Mouse (Mus musculus): ENCODE data around the gene Zbtb34.

The Zbtb34 gene

GRCm38 (mm10) chr2:33453476-33453875 is 22.4 kb upstream of the Zbtb34 start:
- ChIA-PET POLR2A (interaction anchor here in 2 of 4 experiments (0.9 to 8.4 kb wide), 11 partner anchors 8 to 44 kb away, joined by 3 to 78 read pairs (median 5); partner anchors contain the start of gene Zbtb43 (in 1 of the 2)), CTCF (interaction anchor here in 3 of 4 experiments (0.9 to 1.5 kb wide), 3 partner anchors 13 to 105 kb away, joined by 3 read pairs; no protein-coding TSS in a partner anchor)

GRCm38 (mm10) chr2:33452721-33453120 is 21.6 kb upstream of the Zbtb34 start:
- CTCF ChIA-PET = interaction anchor here in 3 of 4 experiments (0.9 to 1.5 kb wide), 4 partner anchors 12 to 105 kb away, joined by 3 to 4 read pairs (median 3); partner anchors contain the start of gene Zbtb34 (in 1 of the 3)
- POLR2A ChIA-PET = interaction anchor here in 3 of 4 experiments (0.9 to 8.4 kb wide), 15 partner anchors 9 to 44 kb away, joined by 3 to 78 read pairs (median 9); partner anchors contain the start of gene Zbtb43 (in 1 of the 3)

- POLR2A ChIA-PET = interaction anchor here (0.5 to 8.4 kb wide), 19 partner anchors 9 to 26 kb away, joined by 3 to 78 read pairs (median 8); partner anchors contain the start of gene Zbtb43 (in 2 of the 4)
These were observed 21.0 kb upstream of the Zbtb34 start for GRCm38 (mm10) chr2:33452140-33452539.

GRCm38 (mm10) chr2:33451038-33451978 is 20.2 kb upstream of the Zbtb34 start:
- CTCF ChIA-PET = interaction anchor here in 3 of 4 experiments (0.9 to 1.3 kb wide), 3 partner anchors 20 to 522 kb away, joined by 3 to 5 read pairs (median 4); partner anchors contain the start of gene Zbtb34 (in 1 of the 3)
- POLR2A ChIA-PET = interaction anchor here (0.5 to 8.4 kb wide), 27 partner anchors 8 to 490 kb away, joined by 3 to 78 read pairs (median 6); partner anchors contain the start of genes Zbtb43 (in 2 of the 4), Lrsam1 (in 1 of the 4), Ralgps1 (in 1 of the 4) and Rpl12 (in 1 of the 4)

More at GRCm38 (mm10) chr2:33452140-33452539, 21.0 kb upstream of the Zbtb34 start:
- CTCF ChIA-PET = interaction anchor here in 3 of 4 experiments (0.9 to 1.5 kb wide), 4 partner anchors 21 to 521 kb away, joined by 3 to 5 read pairs (median 4); partner anchors contain the start of gene Zbtb34 (in 1 of the 3)

GRCm38 (mm10) chr2:33449119-33449873 is 18.2 kb upstream of the Zbtb34 start:
- POLR2A ChIA-PET = interaction anchor here (0.6 to 4.1 kb wide), 20 partner anchors 9 to 1817 kb away, joined by 3 to 37 read pairs (median 4); partner anchors contain the start of gene Zbtb43 (in 1 of the 4)

GRCm38 (mm10) chr2:33446796-33447195 is 15.7 kb upstream of the Zbtb34 start:
- ChIA-PET POLR2A (interaction anchor here in 3 of 4 experiments (0.6 to 4.0 kb wide), 22 partner anchors 7 to 861 kb away, joined by 3 to 30 read pairs (median 4); partner anchors contain the start of gene Zbtb43 (in 3 of the 3)), CTCF (interaction anchor here (0.5 to 1.7 kb wide), 6 partner anchors 10 to 589 kb away, joined by 3 to 11 read pairs (median 3); no protein-coding TSS in a partner anchor)

More at GRCm38 (mm10) chr2:33449119-33449873, 18.2 kb upstream of the Zbtb34 start:
- CTCF ChIA-PET = interaction anchor here in 3 of 4 experiments (0.6 to 1.3 kb wide), 3 partner anchors 9 to 29 kb away, joined by 4 to 5 read pairs (median 4); no protein-coding TSS in a partner anchor

- ChIA-PET POLR2A (interaction anchor here in 3 of 4 experiments (1.0 to 3.4 kb wide), 14 partner anchors 9 to 482 kb away, joined by 3 to 19 read pairs (median 4); no protein-coding TSS in a partner anchor), CTCF (interaction anchor here in 2 of 4 experiments (0.6 to 1.7 kb wide), 2 partner anchors 9 to 31 kb away, joined by 3 read pairs; no protein-coding TSS in a partner anchor)
These were observed 14.6 kb upstream of the Zbtb34 start for GRCm38 (mm10) chr2:33445741-33446140.

GRCm38 (mm10) chr2:33444862-33445261 is 13.7 kb upstream of the Zbtb34 start:
- ChIA-PET CTCF (interaction anchor here in 2 of 4 experiments (0.7 to 1.7 kb wide), 2 partner anchors 9 to 149 kb away, joined by 3 to 4 read pairs; no protein-coding TSS in a partner anchor), POLR2A (interaction anchor here in 2 of 4 experiments (0.5 to 3.4 kb wide), 11 partner anchors 8 to 502 kb away, joined by 3 to 19 read pairs (median 6); no protein-coding TSS in a partner anchor)

- POLR2A ChIA-PET = interaction anchor here in 3 of 4 experiments (0.6 to 3.4 kb wide), 13 partner anchors 8 to 502 kb away, joined by 3 to 19 read pairs (median 6); no protein-coding TSS in a partner anchor
- CTCF ChIA-PET = interaction anchor here in 1 of 4 experiments (0.6 to 0.7 kb wide), 2 partner anchors 150 to 409 kb away, joined by 3 to 4 read pairs; no protein-coding TSS in a partner anchor
These were observed 13.2 kb upstream of the Zbtb34 start for GRCm38 (mm10) chr2:33444358-33444757.

- ChIA-PET POLR2A (interaction anchor here in 3 of 4 experiments (0.6 to 3.3 kb wide), 14 partner anchors 10 to 384 kb away, joined by 3 to 19 read pairs (median 3); no protein-coding TSS in a partner anchor), CTCF (interaction anchor here in 2 of 4 experiments (1.0 to 1.1 kb wide), 2 partner anchors 40 to 44 kb away, joined by 3 read pairs; no protein-coding TSS in a partner anchor)
These were observed 11.6 kb upstream of the Zbtb34 start for GRCm38 (mm10) chr2:33442701-33443100.

GRCm38 (mm10) chr2:33440893-33441292 is 9.8 kb upstream of the Zbtb34 start:
- ChIA-PET POLR2A (interaction anchor here (0.7 to 5.2 kb wide), 38 partner anchors 8 to 480 kb away, joined by 3 to 78 read pairs (median 8); partner anchors contain the start of genes Zbtb43 (in 3 of the 4), Lrsam1 (in 2 of the 4), Rpl12 (in 2 of the 4) and Garnl3 (in 1 of the 4)), CTCF (interaction anchor here (0.6 to 2.7 kb wide), 13 partner anchors 8 to 571 kb away, joined by 3 to 9 read pairs (median 3); partner anchors contain the start of genes Zbtb34 (in 2 of the 4) and Ralgps1 (in 1 of the 4))

GRCm38 (mm10) chr2:33439980-33440670 is 9.0 kb upstream of the Zbtb34 start:
- CTCF ChIA-PET = interaction anchor here (0.6 to 2.7 kb wide), 17 partner anchors 8 to 570 kb away, joined by 3 to 9 read pairs (median 3); partner anchors contain the start of genes Zbtb34 (in 2 of the 4) and Ralgps1 (in 1 of the 4)
- POLR2A ChIA-PET = interaction anchor here (0.6 to 5.2 kb wide), 53 partner anchors 8 to 897 kb away, joined by 3 to 78 read pairs (median 5); partner anchors contain the start of genes Zbtb43 (in 3 of the 4), Lrsam1 (in 2 of the 4), Rpl12 (in 2 of the 4) and Garnl3 (in 1 of the 4)

- POLR2A ChIA-PET = interaction anchor here (0.6 to 5.2 kb wide), 46 partner anchors 10 to 1077 kb away, joined by 3 to 78 read pairs (median 5); partner anchors contain the start of genes Zbtb43 (in 2 of the 4), Garnl3 (in 1 of the 4), Lrsam1 (in 1 of the 4) and Ralgps1 (in 1 of the 4)
- CTCF ChIA-PET = interaction anchor here in 3 of 4 experiments (0.6 to 2.7 kb wide), 10 partner anchors 8 to 250 kb away, joined by 3 to 9 read pairs (median 4); partner anchors contain the start of gene Ralgps1 (in 1 of the 3)
These were observed 8.4 kb upstream of the Zbtb34 start for GRCm38 (mm10) chr2:33439471-33439881.

GRCm38 (mm10) chr2:33438377-33438776 is 7.3 kb upstream of the Zbtb34 start:
- POLR2A ChIA-PET = interaction anchor here (0.6 to 5.2 kb wide), 28 partner anchors 10 to 586 kb away, joined by 3 to 78 read pairs (median 7); partner anchors contain the start of genes Garnl3 (in 1 of the 4), Ralgps1 (in 1 of the 4) and Zbtb43 (in 1 of the 4)

GRCm38 (mm10) chr2:33437184-33437583 is 6.1 kb upstream of the Zbtb34 start:
- ChIA-PET POLR2A (interaction anchor here in 2 of 4 experiments (1.6 to 5.2 kb wide), 10 partner anchors 8 to 41 kb away, joined by 4 to 44 read pairs (median 12); no protein-coding TSS in a partner anchor), CTCF (interaction anchor here in 1 of 4 experiments (1.1 kb wide), 1 partner anchor 53 kb away, joined by 3 read pairs; no protein-coding TSS in a partner anchor)

More at GRCm38 (mm10) chr2:33438377-33438776, 7.3 kb upstream of the Zbtb34 start:
- CTCF ChIA-PET = interaction anchor here in 2 of 4 experiments (0.6 to 2.7 kb wide), 5 partner anchors 49 to 299 kb away, joined by 3 to 8 read pairs (median 3); partner anchors contain the start of gene Ralgps1 (in 1 of the 2)

All from embryonic stem cell, embryonic (primary cell).